Mouse (Mus musculus): ENCODE measurements around the gene Spag16.

The Spag16 gene

GRCm38 (mm10) chr1:70104683-70105082 is 277.9 kb downstream of the Spag16 start:
- no peak for DNase-seq

GRCm38 (mm10) chr1:70116212-70116982 is 289.6 kb downstream of the Spag16 start:
- no peak for DNase-seq

- peak in 1 of 2 experiments; percentile 34 for DNase-seq
Observed at GRCm38 (mm10) chr1:70128035-70128434, 301.3 kb downstream of the Spag16 start.

- no peak for DNase-seq
Observed at GRCm38 (mm10) chr1:70135547-70135946, 308.8 kb downstream of the Spag16 start.

- DNase-seq, result no peak
Observed at GRCm38 (mm10) chr1:70165343-70166158, 338.8 kb downstream of the Spag16 start.

- no peak for DNase-seq
Observed at GRCm38 (mm10) chr1:70180123-70180741, 353.5 kb downstream of the Spag16 start.

GRCm38 (mm10) chr1:70264815-70265214 is 438.0 kb downstream of the Spag16 start:
- DNase-seq, result no peak

- no peak for DNase-seq
Observed at GRCm38 (mm10) chr1:70265920-70266505, 439.2 kb downstream of the Spag16 start.

- peak in 1 of 2 experiments; percentile 9 for DNase-seq
Observed at GRCm38 (mm10) chr1:70270139-70270538, 443.4 kb downstream of the Spag16 start.

GRCm38 (mm10) chr1:70272753-70273152 is 446.0 kb downstream of the Spag16 start:
- DNase-seq, result no peak

GRCm38 (mm10) chr1:70279296-70279695 is 452.5 kb downstream of the Spag16 start:
- no peak for DNase-seq

GRCm38 (mm10) chr1:70283388-70283787 is 456.6 kb downstream of the Spag16 start:
- no peak for DNase-seq

GRCm38 (mm10) chr1:70284140-70284539 is 457.4 kb downstream of the Spag16 start:
- DNase-seq, result no peak

GRCm38 (mm10) chr1:70316128-70316765 is 489.5 kb downstream of the Spag16 start:
- no peak for DNase-seq

GRCm38 (mm10) chr1:70320951-70321350 is 494.2 kb downstream of the Spag16 start:
- DNase-seq, result no peak

- no peak for DNase-seq
Observed at GRCm38 (mm10) chr1:70346179-70346578, 519.4 kb downstream of the Spag16 start.

GRCm38 (mm10) chr1:70351371-70351770 is 524.6 kb downstream of the Spag16 start:
- DNase-seq, result no peak

- DNase-seq, result no peak
Observed at GRCm38 (mm10) chr1:70354014-70354413, 527.2 kb downstream of the Spag16 start.

- no peak for DNase-seq
Observed at GRCm38 (mm10) chr1:70371721-70372120, 545.0 kb downstream of the Spag16 start.

- DNase-seq, result no peak
Observed at GRCm38 (mm10) chr1:70380096-70380495, 553.3 kb downstream of the Spag16 start.

GRCm38 (mm10) chr1:70442209-70443080 is 615.7 kb downstream of the Spag16 start:
- no peak for DNase-seq

- DNase-seq, result no peak
Observed at GRCm38 (mm10) chr1:70479864-70480263, 653.1 kb downstream of the Spag16 start.
